Comparison of ENCODE assay signal across 9 mouse cellular contexts in genomic region chr9:46328572-46329249, GRCm38 (mm10). TPM values are rescaled to one million over a fixed set of nuclear protein-coding genes. Genes with fewer than 3 reads are reported as not detected.
A peak's percentile ranks its signal among the peaks of the same experiment; 100 is the strongest.
DNase-seq lines count a peak whose midpoint lies in the region; ATAC-seq and TF ChIP-seq lines count a peak whose summit lies in the region.
"Had no signal": no experiment of that assay in that cellular context is flagged by ENCODE, and none has a peak within 500 bp of the region (broad histone marks: within the 10 kb centered on the region; RNA-seq: fewer than 3 reads in every experiment).

No protein-coding gene starts in this region.

- peak; percentile 58 to 72 for DNase-seq in left cerebral cortex, adult 18-20 months (ENCODE audit: low spot score in 2 of 2)
- DNase-seq in left cerebral cortex, adult 11 months (ENCODE audit: low spot score): no peak
- peak; percentile 91 for DNase-seq in forebrain, embryonic 11.5 days (ENCODE audit: low spot score)
- peak; percentile 84 for DNase-seq in hindbrain, postnatal 0 days (ENCODE audit: low spot score)
- DNase-seq in limb, embryonic 14.5 days (ENCODE audit: low spot score): peak; percentile 52
- DNase-seq in natural killer cell, adult 2 months (ENCODE audit: low spot score in 2 of 2): no peak

- peak overlapping the region; percentile 62 for H3K4me3 ChIP-seq in brown adipose tissue, adult 24 weeks (ENCODE audit: insufficient read depth, low read depth, low read length)
- peak overlapping the region; percentile 11 for H3K4me3 ChIP-seq in forebrain, embryonic 11.5 days (ENCODE audit: low read depth, low read length)
- H3K4me3 ChIP-seq in hindbrain, postnatal 0 days (ENCODE audit: low read length): peak overlapping the region; percentile 16; the same call in 1 of the 2 replicates
- H3K4me3 ChIP-seq in limb, embryonic 14.5 days (replicated peaks; ENCODE audit: low read length): peak overlapping the region; percentile 36
- peak overlapping the region; percentile 4; the same call in 1 of the 2 replicates for H3K4me3 ChIP-seq in neural tube, embryonic 14.5 days (ENCODE audit: low read depth, low read length)
- H3K4me3 ChIP-seq: myocyte had no signal

- peak overlapping the region; percentile 38 for H3K4me2 ChIP-seq in forebrain, embryonic 11.5 days (ENCODE audit: low read depth, low read length, severe bottlenecking)
- peak overlapping the region; percentile 47 for H3K4me2 ChIP-seq in hindbrain, postnatal 0 days (ENCODE audit: low read depth, low read length)
- peak overlapping the region; percentile 63 for H3K4me2 ChIP-seq in limb, embryonic 14.5 days (replicated peaks; ENCODE audit: low read depth, low read length, severe bottlenecking)
- peak overlapping the region; percentile 48 for H3K4me2 ChIP-seq in neural tube, embryonic 14.5 days (ENCODE audit: low read depth, low read length)

- 0 out of 2 replicates have a peak overlapping the region, but pooled peaks have one; percentile 39 for H3K27ac ChIP-seq in brown adipose tissue, adult 24 weeks (replicated peaks; ENCODE audit: low read depth, low read length)
- peak overlapping the region; percentile 85 for H3K27ac ChIP-seq in forebrain, embryonic 11.5 days (ENCODE audit: low read depth, low read length)
- H3K27ac ChIP-seq in hindbrain, postnatal 0 days: peak overlapping the region; percentile 80
- H3K27ac ChIP-seq in limb, embryonic 14.5 days (replicated peaks; ENCODE audit: low read depth, low read length): peak overlapping the region; percentile 35; the same call in 1 of the 2 replicates
- peak overlapping the region; percentile 76 for H3K27ac ChIP-seq in neural tube, embryonic 14.5 days (ENCODE audit: low read depth, low read length)

- no peaks in the 10 kb centered on the region for H3K9me3 ChIP-seq in forebrain, embryonic 11.5 days (ENCODE audit: control insufficient read depth, low read length)
- H3K9me3 ChIP-seq in hindbrain, postnatal 0 days (ENCODE audit: low read length): no peaks in the 10 kb centered on the region
- H3K9me3 ChIP-seq in limb, embryonic 14.5 days (ENCODE audit: control insufficient read depth, low read length): no peaks in the 10 kb centered on the region
- no peaks in the 10 kb centered on the region for H3K9me3 ChIP-seq in neural tube, embryonic 14.5 days (ENCODE audit: control insufficient read depth, low read length)

- no peak for TF ChIP-seq POLR2A in limb, embryonic 14.5 days (IDR thresholded peaks at IDR 0.05; ENCODE audit: borderline replicate concordance, extremely low read depth, insufficient read depth, insufficient read length)

- no peak for TF ChIP-seq CTCF in hindbrain, postnatal 0 days (IDR thresholded peaks at IDR 0.05; ENCODE audit: low read depth)

- peak overlapping the region; percentile 54 for H3K9ac ChIP-seq in forebrain, embryonic 11.5 days (ENCODE audit: low read length)
- peak overlapping the region; percentile 39 for H3K9ac ChIP-seq in hindbrain, postnatal 0 days (replicated peaks; ENCODE audit: low read length)
- H3K9ac ChIP-seq in limb, embryonic 14.5 days (ENCODE audit: low read depth, low read length, severe bottlenecking): peak overlapping the region; percentile 61
- H3K9ac ChIP-seq in neural tube, embryonic 14.5 days (replicated peaks; ENCODE audit: low read depth, low read length): peak overlapping the region; percentile 47

- peak; percentile 84 for ATAC-seq in forebrain, embryonic 11.5 days (replicated peaks; ENCODE audit: low FRiP score)
- peak; percentile 76 for ATAC-seq in hindbrain, postnatal 0 days
- peak; percentile 60 for ATAC-seq in limb, embryonic 14.5 days (ENCODE audit: low FRiP score, low read depth)
- peak; percentile 56; the same call in 1 of the 2 replicates for ATAC-seq in neural tube, embryonic 14.5 days (ENCODE audit: low read depth)

- no peaks in the 10 kb centered on the region for H3K4me1 ChIP-seq in brown adipose tissue, adult 24 weeks (ENCODE audit: control insufficient read depth, insufficient read depth, insufficient read length, low read length)
- H3K4me1 ChIP-seq in forebrain, embryonic 11.5 days (replicated peaks; ENCODE audit: control insufficient read depth, insufficient read depth, low read length): peaks cover 9% of the 10 kb centered on the region; the same call in 1 of the 2 replicates
- peaks cover 12% of the 10 kb centered on the region; the same call in 1 of the 2 replicates for H3K4me1 ChIP-seq in hindbrain, postnatal 0 days (ENCODE audit: insufficient read depth, low read length)
- peaks cover 12% of the 10 kb centered on the region for H3K4me1 ChIP-seq in limb, embryonic 14.5 days (ENCODE audit: control insufficient read depth, insufficient read depth, low read length)
- peaks cover 11% of the 10 kb centered on the region for H3K4me1 ChIP-seq in neural tube, embryonic 14.5 days (ENCODE audit: control insufficient read depth, insufficient read depth, low read length)

- under 1% methylated on average over 30 of the region's 30 CpGs for WGBS in forebrain, embryonic 11.5 days
- WGBS in hindbrain, postnatal 0 days: 3% methylated on average over 30 of the region's 30 CpGs
- 4% methylated on average over 30 of the region's 30 CpGs for WGBS in limb, embryonic 14.5 days
- 1% methylated on average over 30 of the region's 30 CpGs for WGBS in neural tube, embryonic 14.5 days

- 0 out of 2 replicates have a peak, but pooled peaks cover 3% of the 10 kb centered on the region for H3K27me3 ChIP-seq in forebrain, embryonic 11.5 days (ENCODE audit: control insufficient read depth, insufficient read depth, low read length)
- H3K27me3 ChIP-seq in hindbrain, postnatal 0 days (ENCODE audit: insufficient read depth, low read length): no peaks in the 10 kb centered on the region
- H3K27me3 ChIP-seq in limb, embryonic 14.5 days (ENCODE audit: control insufficient read depth, insufficient read depth, low read length): no peaks in the 10 kb centered on the region
- H3K27me3 ChIP-seq in neural tube, embryonic 14.5 days (ENCODE audit: control insufficient read depth, insufficient read depth, low read length): no peaks in the 10 kb centered on the region

- H3K36me3 ChIP-seq in forebrain, embryonic 11.5 days (ENCODE audit: control insufficient read depth, insufficient read depth, low read length): no peaks in the 10 kb centered on the region
- no peaks in the 10 kb centered on the region for H3K36me3 ChIP-seq in hindbrain, postnatal 0 days (ENCODE audit: insufficient read depth, low read length)
- H3K36me3 ChIP-seq in limb, embryonic 14.5 days (ENCODE audit: control insufficient read depth, insufficient read depth, low read length): no peaks in the 10 kb centered on the region
- no peaks in the 10 kb centered on the region for H3K36me3 ChIP-seq in neural tube, embryonic 14.5 days (ENCODE audit: control insufficient read depth, insufficient read depth, low read length)

RNA-seq across cellular contexts. Expression of gene 4931429L15Rik, which starts 8.9 kb away (rescaled TPM):
- not detected for total RNA-seq in left cerebral cortex, adult 18-20 months (2021)
- not detected in 2 replicates for polyA plus RNA-seq in brown adipose tissue, adult 24 weeks (2012; ENCODE audit: insufficient read depth, insufficient read length, missing spikeins)
- not detected in 2 replicates for polyA plus RNA-seq in forebrain, embryonic 11.5 days (2014; fragmentation: Nextera tagmentation; extraction: Ambion mirVana)
- 0.07 TPM in 1 of 2 replicates, not detected in the other for total RNA-seq in hindbrain, postnatal 0 days (2014; rRNA removed)
- not detected in 2 replicates for polyA plus RNA-seq in hindbrain, postnatal 0 days (2015; fragmentation: Nextera tagmentation; extraction: Ambion mirVana)
- not detected in 2 replicates for polyA plus RNA-seq in limb, embryonic 14.5 days (2012; rRNA removed)
- polyA plus RNA-seq in limb, embryonic 14.5 days (2014; fragmentation: Nextera tagmentation; extraction: Ambion mirVana): not detected in 2 replicates
- polyA plus RNA-seq in neural tube, embryonic 14.5 days (2014; fragmentation: Nextera tagmentation; extraction: Ambion mirVana): not detected in 2 replicates
- polyA plus RNA-seq: myocyte had no signal

RNA-seq across cellular contexts. Expression of gene Bud13, which starts 45.9 kb away (rescaled TPM):
- 10 to 100 TPM; 11.2 to 12.0 TPM for total RNA-seq in left cerebral cortex, adult 18-20 months (2021)
- 6.6 and 6.9 TPM in 2 replicates for polyA plus RNA-seq in brown adipose tissue, adult 24 weeks (2012; ENCODE audit: insufficient read depth, insufficient read length, missing spikeins)
- polyA plus RNA-seq in forebrain, embryonic 11.5 days (2014; fragmentation: Nextera tagmentation; extraction: Ambion mirVana): 28.5 and 29.9 TPM in 2 replicates
- 12.6 and 16.4 TPM in 2 replicates for total RNA-seq in hindbrain, postnatal 0 days (2014; rRNA removed)
- polyA plus RNA-seq in hindbrain, postnatal 0 days (2015; fragmentation: Nextera tagmentation; extraction: Ambion mirVana): 11.8 and 12.3 TPM in 2 replicates
- 23.1 and 23.4 TPM in 2 replicates for polyA plus RNA-seq in limb, embryonic 14.5 days (2012; rRNA removed)
- polyA plus RNA-seq in limb, embryonic 14.5 days (2014; fragmentation: Nextera tagmentation; extraction: Ambion mirVana): 19.2 and 23.7 TPM in 2 replicates
- 14.8 and 15.4 TPM in 2 replicates for polyA plus RNA-seq in neural tube, embryonic 14.5 days (2014; fragmentation: Nextera tagmentation; extraction: Ambion mirVana)

RNA-seq across cellular contexts. Expression of gene Zpr1, which starts 55.8 kb away (rescaled TPM):
- 10 to 100 TPM; 39.4 to 40.4 TPM for total RNA-seq in left cerebral cortex, adult 18-20 months (2021)
- polyA plus RNA-seq in brown adipose tissue, adult 24 weeks (2012; ENCODE audit: insufficient read depth, insufficient read length, missing spikeins): 17.0 and 18.9 TPM in 2 replicates
- polyA plus RNA-seq in forebrain, embryonic 11.5 days (2014; fragmentation: Nextera tagmentation; extraction: Ambion mirVana): 58.6 and 61.4 TPM in 2 replicates
- total RNA-seq in hindbrain, postnatal 0 days (2014; rRNA removed): 20.0 and 43.1 TPM in 2 replicates
- 45.7 and 47.3 TPM in 2 replicates for polyA plus RNA-seq in hindbrain, postnatal 0 days (2015; fragmentation: Nextera tagmentation; extraction: Ambion mirVana)
- polyA plus RNA-seq in limb, embryonic 14.5 days (2012; rRNA removed): 28.2 and 38.7 TPM in 2 replicates
- polyA plus RNA-seq in limb, embryonic 14.5 days (2014; fragmentation: Nextera tagmentation; extraction: Ambion mirVana): 54.2 and 59.9 TPM in 2 replicates
- polyA plus RNA-seq in neural tube, embryonic 14.5 days (2014; fragmentation: Nextera tagmentation; extraction: Ambion mirVana): 55.0 and 59.4 TPM in 2 replicates

Comparison
In these comparisons a context has a peak if more than half of its experiments do, and no peak if none do; other contexts are left out.
1. DNase-seq: peak in left cerebral cortex, adult 18-20 months (2 of 2), forebrain, embryonic 11.5 days (single experiment), hindbrain, postnatal 0 days (single experiment) and limb, embryonic 14.5 days (single experiment); none in left cerebral cortex, adult 11 months (single experiment) and natural killer cell, adult 2 months (0 of 2).
2. H3K27ac ChIP-seq: peak in every context shown above with its lines; median percentile 85 in forebrain, embryonic 11.5 days; 80 in hindbrain, postnatal 0 days; 76 in neural tube, embryonic 14.5 days; 39 in brown adipose tissue, adult 24 weeks; 35 in limb, embryonic 14.5 days.
3. H3K4me3 ChIP-seq: peak in every context shown above with its lines; median percentile 62 in brown adipose tissue, adult 24 weeks; 36 in limb, embryonic 14.5 days; 16 in hindbrain, postnatal 0 days; 11 in forebrain, embryonic 11.5 days; 4 in neural tube, embryonic 14.5 days.
4. Peak in every context shown above with its lines, with median percentiles within 50 percentile points of each other: ATAC-seq, H3K4me2 ChIP-seq and H3K9ac ChIP-seq.